Mouse (Mus musculus) midbrain, embryonic 12.5 days (tissue): ENCODE measurements around the gene Ly6g6e. TPM values are rescaled to one million over a fixed set of nuclear protein-coding genes. Genes with fewer than 3 reads are reported as not detected.
A peak's percentile ranks its signal among the peaks of the same experiment; 100 is the strongest.
"Not testable (repeated sequence)": the region's sequence is repeated elsewhere in the genome, so short reads cannot be mapped to it uniquely, and the experiment has no call there.

Source experiments
- ATAC-seq: fragments of 200-750 bp; cut with Nextera tagmentation; 2 replicates; pipeline ENCODE4 v1.8.0; 2017; ENCODE audit warnings: low read depth, moderate TSS enrichment, moderate library complexity; ENCODE audit not compliant: low FRiP score
- H3K27ac ChIP-seq: fragments of 300-500 bp; sonication (generic); replicated peaks from 2 replicates; pipeline ENCODE4 v1.5.1; 2016; ENCODE audit warnings: mild to moderate bottlenecking
- H3K27me3 ChIP-seq: fragments of 300-500 bp; sonication (generic); 2 replicates; pipeline ENCODE4 v1.6.1; 2016; ENCODE audit warnings: mild to moderate bottlenecking
- H3K36me3 ChIP-seq: fragments of 300-500 bp; sonication (generic); 2 replicates; pipeline ENCODE4 v1.6.1; 2016
- H3K4me1 ChIP-seq: fragments of 300-500 bp; sonication (generic); 2 replicates; pipeline ENCODE4 v1.6.1; 2016
- H3K4me2 ChIP-seq: fragments of 300-500 bp; sonication (generic); replicated peaks from 2 replicates; pipeline ENCODE4 v1.6.1; 2016; ENCODE audit warnings: mild to moderate bottlenecking, moderate library complexity
- H3K4me3 ChIP-seq: fragments of 300-500 bp; sonication (generic); 2 replicates; pipeline ENCODE4 v1.5.1; 2016; ENCODE audit warnings: mild to moderate bottlenecking
- H3K9ac ChIP-seq: fragments of 300-500 bp; sonication (generic); replicated peaks from 2 replicates; pipeline ENCODE4 v1.6.1; 2016; ENCODE audit warnings: mild to moderate bottlenecking, moderate library complexity
- H3K9me3 ChIP-seq: fragments of 300-500 bp; sonication (generic); 2 replicates; pipeline ENCODE4 v1.6.1; 2016; ENCODE audit warnings: mild to moderate bottlenecking
- WGBS: fragments of 180-500 bp; shearing (Covaris S2); methylation state at CpG from one replicate; pipeline ENCODE4 v1.1.7; 2016; 5-methylcytosine and 5-hydroxymethylcytosine counted together
- polyA plus RNA-seq: library from polyadenylated mRNA; unstranded; fragments of >200 nt; fragmentation: Nextera tagmentation; extraction: Ambion mirVana; gene quantifications from 2 replicates; pipeline ENCODE4 v1.2.1, GENCODE M21; 2016

Ly6g6e gene
- polyA plus RNA-seq, 1 experiment from 2014 or later, result 0.24 TPM

GRCm38 (mm10) chr17:35115046-35116019 lies 38.6 kb downstream of the Ly6g6e start, which contains the start of gene Ly6g5b:
Ly6g5b (minus strand) TSS chr17:35115428.
- Histone ChIP-seq H3K4me1 (peaks cover 6% of the 10 kb centered on the region), H3K9me3 (no peaks in the 10 kb centered on the region), H3K27me3 (no peaks in the 10 kb centered on the region), H3K36me3 (peaks cover 50% of the 10 kb centered on the region), H3K27ac (no peak within 1 kb of the TSS), H3K4me2 (no peak within 1 kb of the TSS), H3K4me3 (no peak within 1 kb of the TSS), H3K9ac (no peak within 1 kb of the TSS)
- 84% methylated on average over 8 of the region's 8 CpGs for WGBS
- no peak for ATAC-seq

GRCm38 (mm10) chr17:35120745-35121142 lies 44.0 kb downstream of the Ly6g6e start:
- H3K27ac ChIP-seq, result peak overlapping the region; percentile 70
- H3K4me1 ChIP-seq, result peaks cover 25% of the 10 kb centered on the region
- WGBS, result 1% methylated on average over 28 of the region's 33 CpGs
- peaks cover 53% of the 10 kb centered on the region for H3K36me3 ChIP-seq
- H3K4me3 ChIP-seq, result peak overlapping the region; percentile 96
- H3K9me3 ChIP-seq, result no peaks in the 10 kb centered on the region
- peak overlapping the region; percentile 96 for H3K9ac ChIP-seq
- H3K27me3 ChIP-seq, result no peaks in the 10 kb centered on the region
- peak overlapping the region; percentile 99 for H3K4me2 ChIP-seq
- ATAC-seq, result no peak; the same call in 1 of the 2 replicates

GRCm38 (mm10) chr17:35121143-35121799 lies 44.6 kb downstream of the Ly6g6e start, which contains the start of gene Gpank1:
Gpank1 (plus strand) TSS chr17:35121455.
- H3K4me2 ChIP-seq, result peak within 1 kb of the TSS; percentile 99
- peaks cover 47% of the 10 kb centered on the region for H3K36me3 ChIP-seq

DNA sequence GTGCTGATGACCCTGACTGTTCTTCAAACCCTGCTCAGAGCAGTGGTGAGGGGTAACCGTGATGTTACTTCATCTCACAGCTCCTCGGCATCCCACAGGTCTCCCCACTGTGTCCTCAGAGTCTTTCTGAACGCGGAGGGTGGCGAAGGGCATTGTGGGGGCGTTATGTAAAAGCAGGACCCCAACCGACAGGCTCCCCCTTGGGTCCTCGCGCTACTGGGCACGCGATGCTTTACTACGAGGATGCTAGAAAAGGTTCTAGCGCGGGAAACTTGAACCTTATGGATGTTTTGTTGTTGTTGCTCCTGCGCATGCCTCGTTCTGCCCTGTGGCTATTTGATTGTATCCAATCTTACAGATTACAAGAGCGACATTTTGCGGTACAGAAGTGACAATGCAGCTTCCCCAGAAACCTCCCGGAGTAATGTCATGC lies 45.2 kb downstream of the Ly6g6e start, which contains the start of gene Csnk2b:
Gene Csnk2b, minus strand, starts transcription at position 183 of the 433 bp plus-strand sequence.
- Histone ChIP-seq H3K27ac (peak within 1 kb of the TSS; percentile 93), H3K9me3 (no peaks in the 10 kb centered on the region), H3K27me3 (no peaks in the 10 kb centered on the region), H3K4me3 (peak within 1 kb of the TSS; percentile 96), H3K4me1 (peaks cover 37% of the 10 kb centered on the region), H3K4me2 (peak within 1 kb of the TSS; percentile 99), H3K9ac (peak within 1 kb of the TSS; percentile 96), H3K36me3 (peaks cover 44% of the 10 kb centered on the region)
- ATAC-seq, result no peak; the same call in 1 of the 2 replicates
- WGBS, result under 1% methylated on average over 19 of the region's 19 CpGs

More at GRCm38 (mm10) chr17:35121143-35121799, 44.6 kb downstream of the Ly6g6e start, which contains the start of gene Gpank1:
- peak; percentile 95 for ATAC-seq
- WGBS, result under 1% methylated on average over 50 of the region's 50 CpGs
- Histone ChIP-seq H3K9ac (peak within 1 kb of the TSS; percentile 96), H3K27ac (peak within 1 kb of the TSS; percentile 93), H3K4me3 (peak within 1 kb of the TSS; percentile 96), H3K27me3 (no peaks in the 10 kb centered on the region), H3K4me1 (peaks cover 31% of the 10 kb centered on the region), H3K9me3 (no peaks in the 10 kb centered on the region)

DNA sequence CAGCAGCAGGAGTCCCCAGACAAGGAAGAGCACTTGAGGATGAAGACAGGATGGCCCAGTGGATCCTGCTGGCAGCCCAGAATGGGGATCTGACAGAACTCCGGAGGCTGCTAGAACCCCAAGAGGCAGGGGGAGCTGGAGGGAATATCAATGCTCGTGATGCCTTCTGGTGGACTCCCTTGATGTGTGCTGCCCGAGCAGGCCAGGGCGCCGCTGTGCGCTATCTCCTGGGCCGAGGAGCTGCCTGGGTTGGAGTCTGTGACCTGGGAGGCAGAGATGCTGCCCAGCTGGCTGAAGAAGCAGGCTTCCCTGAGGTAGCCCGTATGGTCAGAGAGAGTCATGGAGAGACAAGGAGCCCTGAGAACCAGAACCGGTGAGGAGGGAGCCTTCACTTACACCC lies 46.6 kb downstream of the Ly6g6e start:
- not testable (repeated sequence) for H3K4me3 ChIP-seq, ATAC-seq, H3K27ac ChIP-seq, H3K4me2 ChIP-seq, H3K27me3 ChIP-seq, H3K9me3 ChIP-seq, H3K9ac ChIP-seq
- Histone ChIP-seq H3K36me3 (peaks cover 32% of the 10 kb centered on the region), H3K4me1 (peaks cover 46% of the 10 kb centered on the region)
- WGBS, result 90% methylated on average over 9 of the region's 9 CpGs

- H3K9ac ChIP-seq, H3K27me3 ChIP-seq, H3K9me3 ChIP-seq, H3K4me3 ChIP-seq, H3K27ac ChIP-seq, H3K4me2 ChIP-seq, ATAC-seq: not testable (repeated sequence)
- peaks cover 46% of the 10 kb centered on the region for H3K4me1 ChIP-seq
- peaks cover 24% of the 10 kb centered on the region for H3K36me3 ChIP-seq
- WGBS, result 94% methylated on average over 12 of the region's 12 CpGs
Measured at GRCm38 (mm10) chr17:35124261-35124896, 47.7 kb downstream of the Ly6g6e start.

DNA sequence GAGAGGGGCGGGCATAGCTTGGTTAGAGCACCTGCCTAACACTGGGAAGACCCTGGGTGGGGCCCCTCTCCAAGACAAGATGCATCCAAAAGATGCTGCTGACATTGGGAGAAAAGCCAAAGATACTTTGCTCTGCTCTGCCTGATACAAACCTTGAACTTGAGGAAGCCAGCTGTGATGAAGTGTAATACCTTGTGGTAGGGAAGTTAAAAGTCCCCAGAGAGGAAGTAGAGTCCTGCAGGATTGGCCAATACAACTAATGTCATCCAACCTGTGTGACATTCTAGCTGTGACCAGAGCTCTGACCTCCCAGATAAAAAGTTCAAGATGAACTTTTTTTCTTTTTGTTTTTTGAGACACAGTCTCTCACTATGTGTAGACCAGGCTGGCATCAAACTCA lies 48.4 kb downstream of the Ly6g6e start:
- H3K4me3 ChIP-seq, result 0 out of 2 replicates have a peak overlapping the region, but pooled peaks have one; percentile 63
- no peak for ATAC-seq
- H3K27ac ChIP-seq, result no peak overlapping the region
- peaks cover 42% of the 10 kb centered on the region for H3K4me1 ChIP-seq
- WGBS, result 100% methylated on average over 1 of the region's 1 CpGs
- no peak overlapping the region for H3K4me2 ChIP-seq
- no peaks in the 10 kb centered on the region for H3K9me3 ChIP-seq
- H3K27me3 ChIP-seq, result no peaks in the 10 kb centered on the region
- peaks cover 24% of the 10 kb centered on the region for H3K36me3 ChIP-seq
- no peak overlapping the region for H3K9ac ChIP-seq

GRCm38 (mm10) chr17:35125578-35125977 lies 48.9 kb downstream of the Ly6g6e start:
- no peak for ATAC-seq
- Histone ChIP-seq H3K4me2 (peak overlapping the region; percentile 74), H3K9me3 (no peaks in the 10 kb centered on the region), H3K36me3 (peaks cover 27% of the 10 kb centered on the region), H3K9ac (no peak overlapping the region), H3K27me3 (no peaks in the 10 kb centered on the region), H3K27ac (no peak overlapping the region), H3K4me3 (peak overlapping the region; percentile 63), H3K4me1 (peaks cover 37% of the 10 kb centered on the region)
- 41% methylated on average over 6 of the region's 6 CpGs for WGBS

- under 1% methylated on average over 36 of the region's 36 CpGs for WGBS
- H3K27ac ChIP-seq, result peak within 1 kb of the TSS; percentile 64
- no peaks in the 10 kb centered on the region for H3K27me3 ChIP-seq
- H3K9ac ChIP-seq, result peak within 1 kb of the TSS; percentile 86
- peak within 1 kb of the TSS; percentile 74 for H3K4me2 ChIP-seq
- 0 out of 2 replicates have a peak, but pooled peaks have one; percentile 20 for ATAC-seq
- H3K9me3 ChIP-seq, result no peaks in the 10 kb centered on the region
- peak within 1 kb of the TSS; percentile 63 for H3K4me3 ChIP-seq
- peaks cover 27% of the 10 kb centered on the region for H3K36me3 ChIP-seq
- peaks cover 37% of the 10 kb centered on the region for H3K4me1 ChIP-seq
Measured at GRCm38 (mm10) chr17:35126206-35126611, 49.5 kb downstream of the Ly6g6e start, which contains the start of gene D17H6S53E. D17H6S53E (plus strand) TSS chr17:35126373.

- 0 out of 2 replicates have a peak overlapping the region, but pooled peaks have one; percentile 7 for H3K27ac ChIP-seq
- WGBS, result 71% methylated on average over 13 of the region's 13 CpGs
- peaks cover 27% of the 10 kb centered on the region for H3K36me3 ChIP-seq
- peaks cover 36% of the 10 kb centered on the region for H3K4me1 ChIP-seq
- H3K9me3 ChIP-seq, result no peaks in the 10 kb centered on the region
- H3K27me3 ChIP-seq, result no peaks in the 10 kb centered on the region
- H3K9ac ChIP-seq, result peak overlapping the region; percentile 86
- ATAC-seq, result no peak
- peak overlapping the region; percentile 74 for H3K4me2 ChIP-seq
- peak overlapping the region; percentile 63 for H3K4me3 ChIP-seq
Measured at GRCm38 (mm10) chr17:35127017-35127416, 50.3 kb downstream of the Ly6g6e start.
